Mouse (Mus musculus) heart, postnatal 0 days (tissue): ENCODE measurements around the gene Rab31.

Source experiments
- CTCF ChIP-seq: IDR thresholded peaks from 2 replicates; pipeline ENCODE4 v1.5.1; 2016; ENCODE audit warnings: antibody characterized with exemption, control low read depth, low read depth
- EP300 ChIP-seq: IDR thresholded peaks from 2 replicates; pipeline ENCODE4 v1.6.1; 2016; ENCODE audit warnings: antibody characterized with exemption, low read depth

DNA sequence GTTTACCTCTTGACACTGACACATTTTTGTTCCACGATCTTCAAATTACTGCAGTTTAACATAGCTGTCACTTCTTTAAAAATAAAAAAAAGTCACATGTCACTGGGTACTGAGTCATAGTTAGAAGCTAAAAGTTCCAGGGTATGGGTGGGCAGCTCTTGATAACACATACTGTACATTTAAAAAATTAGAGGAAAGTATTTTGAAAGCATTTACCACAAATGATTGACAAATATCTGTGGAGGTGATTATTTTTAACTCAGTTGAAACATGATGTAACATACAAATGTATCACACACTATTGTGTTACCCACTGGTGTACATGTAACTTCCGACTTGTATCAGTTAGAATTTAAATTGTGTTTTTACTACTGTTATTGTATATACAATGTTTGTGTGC, 37.5 kb downstream of the Rab31 start:
- no peak for TF ChIP-seq EP300
- no peak for TF ChIP-seq CTCF
